Mouse (Mus musculus) layer of hippocampus, postnatal 36 days (tissue): ENCODE results near the gene Med13l. TPM values are rescaled to one million over a fixed set of nuclear protein-coding genes. Genes with fewer than 3 reads are reported as not detected.
A peak's percentile ranks its signal among the peaks of the same experiment; 100 is the strongest.

Experiments used
- DNase-seq, 2 experiments: peaks; one replicate each; pipeline ENCODE4 v3.0.0; 2022
- total RNA-seq, 2 experiments: library from RNA; stranded (reverse); gene quantifications; 2 replicates each; pipeline ENCODE4 v1.2.3; 2021

Med13l gene
- total RNA-seq = 100 to 1,000 TPM; 103 to 127 TPM

GRCm38 (mm10) chr5:118560385-118561085 is at the start of gene Med13l:
TSS of gene Med13l (plus strand) at chr5:118560679.
- peak; percentile 37 to 42 for DNase-seq

DNA sequence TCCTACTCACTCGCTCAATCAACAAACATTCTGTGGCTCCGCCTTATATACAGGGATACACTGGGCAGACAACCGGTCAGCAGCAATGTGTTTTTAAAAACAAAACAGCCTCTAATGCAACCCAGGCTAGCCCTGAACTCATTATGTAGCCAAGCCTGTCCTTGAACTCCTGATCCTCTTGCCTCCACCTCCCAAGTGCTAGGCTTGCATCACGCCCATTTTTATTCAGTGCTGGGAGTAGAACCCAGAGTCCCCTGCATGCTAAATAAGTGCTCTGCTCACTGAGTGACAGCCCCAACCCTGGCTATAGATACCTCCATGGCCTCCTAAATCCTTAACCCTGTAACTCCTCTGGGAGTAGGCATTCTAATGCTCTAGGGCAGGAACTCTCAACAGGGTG is 49.5 kb upstream of the Med13l start:
- no peak for DNase-seq

DNA sequence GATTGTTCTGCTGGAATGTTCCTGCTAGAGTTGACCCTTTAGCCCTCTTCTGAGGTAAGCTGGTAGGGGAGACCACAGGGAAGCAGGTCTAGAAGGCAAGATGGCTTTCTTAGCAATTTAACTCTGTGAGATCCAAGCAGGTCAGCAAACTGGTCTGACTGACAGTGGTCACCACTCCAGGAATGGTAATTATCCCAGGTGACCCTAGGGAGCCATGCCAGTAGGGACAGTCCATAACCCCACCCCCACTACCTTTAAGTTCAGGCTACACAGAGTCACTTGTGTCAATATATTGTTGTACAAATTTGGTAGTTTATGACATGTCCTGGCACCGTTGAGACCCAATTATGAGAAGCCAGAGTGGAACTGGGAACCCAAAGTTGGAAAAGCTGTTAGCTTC is 47.5 kb upstream of the Med13l start:
- DNase-seq = no peak

- peak; percentile 46 to 60 for DNase-seq
These were observed 46.6 kb upstream of the Med13l start for GRCm38 (mm10) chr5:118513629-118514526.

DNA sequence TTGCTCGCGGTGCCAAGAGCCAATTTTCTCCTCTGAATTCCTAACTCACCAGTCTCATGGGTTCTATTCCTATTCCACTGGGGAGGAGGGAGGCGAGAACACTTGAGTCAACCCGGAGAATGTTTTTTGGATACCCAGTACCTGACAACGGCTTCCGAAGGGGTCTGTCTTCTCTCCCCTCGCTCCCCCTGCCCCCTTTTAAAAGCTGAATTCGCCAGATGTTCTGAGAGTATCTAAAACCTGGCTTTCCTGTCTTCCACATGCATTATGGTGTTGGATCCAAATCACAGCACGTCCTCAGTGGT is 46.0 kb upstream of the Med13l start:
- DNase-seq = peak in 1 of 2 experiments; percentile 18

GRCm38 (mm10) chr5:118514842-118515241 is 45.6 kb upstream of the Med13l start:
- DNase-seq = no peak

- DNase-seq = peak; percentile 41 to 46
These were observed 45.2 kb upstream of the Med13l start for GRCm38 (mm10) chr5:118515280-118515721.

GRCm38 (mm10) chr5:118516066-118516465 is 44.4 kb upstream of the Med13l start:
- DNase-seq = no peak

GRCm38 (mm10) chr5:118516470-118516869 is 44.0 kb upstream of the Med13l start:
- DNase-seq = no peak

- no peak for DNase-seq
These were observed 40.0 kb upstream of the Med13l start for GRCm38 (mm10) chr5:118520457-118520856.

- DNase-seq = no peak
These were observed 36.1 kb upstream of the Med13l start for GRCm38 (mm10) chr5:118524400-118524799.

DNA sequence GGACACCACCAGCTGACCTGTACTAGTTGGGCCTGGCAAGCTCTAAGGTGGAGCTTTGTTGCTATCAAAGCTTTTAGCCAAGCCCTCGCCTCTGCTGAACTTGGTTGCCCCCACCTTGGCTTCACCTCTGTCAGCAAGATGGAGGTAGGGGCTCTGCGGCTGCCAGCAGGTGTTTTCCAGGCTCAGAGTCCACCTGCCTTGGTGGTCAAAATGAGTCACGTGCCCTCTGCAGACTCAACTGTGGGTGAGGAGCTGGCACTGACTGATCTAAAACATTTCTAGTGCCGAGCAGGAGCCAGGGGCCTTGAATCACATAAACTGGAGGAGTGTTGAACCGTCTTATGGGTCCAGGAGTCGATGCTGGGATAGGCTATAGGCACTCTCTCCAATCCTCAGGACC is 34.8 kb upstream of the Med13l start:
- DNase-seq = no peak

DNA sequence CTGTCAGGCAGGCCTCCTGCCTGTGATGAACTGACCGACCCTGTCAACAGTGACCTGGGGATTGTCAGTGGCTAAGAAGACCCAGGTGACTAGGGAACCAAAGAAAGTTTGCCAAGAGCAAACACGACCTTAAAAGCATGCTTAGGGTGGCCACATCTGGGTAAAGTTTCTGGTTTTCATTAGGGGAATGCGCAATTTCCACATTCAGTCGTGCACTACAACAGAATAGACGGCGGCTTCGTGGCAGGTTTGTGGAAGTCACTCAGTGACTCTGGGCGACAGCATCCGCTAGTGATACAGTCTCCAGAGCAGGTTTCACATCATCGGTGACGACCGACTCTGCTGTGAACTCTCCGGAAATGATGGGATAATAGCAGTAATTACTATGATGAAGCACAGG is 34.0 kb upstream of the Med13l start:
- no peak for DNase-seq

DNA sequence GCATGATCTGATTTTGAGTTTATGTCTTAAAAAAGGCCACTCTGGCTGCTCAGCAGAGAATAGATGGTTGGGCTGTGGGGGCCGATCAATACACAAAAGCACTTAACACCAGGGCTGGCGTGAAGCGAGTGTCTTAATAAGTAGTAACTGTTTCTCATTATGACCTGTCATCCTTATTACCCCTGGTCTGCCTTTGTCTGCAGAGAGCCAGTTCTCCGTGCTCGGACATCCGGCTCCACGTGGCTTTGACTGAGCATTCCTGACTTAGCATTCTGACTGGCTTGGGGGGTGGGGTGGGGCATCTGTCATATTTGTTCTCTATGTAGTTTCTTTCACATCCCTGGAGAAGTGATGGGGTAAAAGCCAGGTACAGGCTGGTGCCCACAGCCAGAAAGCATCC is 31.2 kb upstream of the Med13l start:
- no peak for DNase-seq

DNA sequence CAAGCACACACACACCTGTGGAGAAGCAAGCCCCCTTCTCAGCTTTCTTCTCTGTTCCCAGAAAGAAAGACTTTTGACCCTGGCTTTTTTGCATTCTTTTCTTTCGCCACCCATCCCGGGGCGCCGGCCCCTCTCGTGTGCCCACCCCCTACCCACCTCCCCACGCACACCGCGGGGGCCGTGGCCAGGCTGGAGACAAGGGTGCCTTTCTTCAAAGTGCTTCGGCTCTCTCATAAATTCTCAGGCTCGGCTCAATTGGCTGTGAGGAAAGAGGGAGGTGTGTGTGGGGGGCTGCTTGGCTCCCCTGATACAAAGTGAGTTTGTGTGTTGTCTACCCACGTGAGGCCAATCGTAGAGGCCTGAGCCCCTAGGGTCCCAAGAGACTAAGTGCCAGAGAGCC is 28.4 kb upstream of the Med13l start:
- DNase-seq = no peak

- peak; percentile 35 to 45 for DNase-seq
These were observed 27.8 kb upstream of the Med13l start for GRCm38 (mm10) chr5:118532659-118533058.

GRCm38 (mm10) chr5:118534407-118534921 is 26.0 kb upstream of the Med13l start:
- DNase-seq = no peak

DNA sequence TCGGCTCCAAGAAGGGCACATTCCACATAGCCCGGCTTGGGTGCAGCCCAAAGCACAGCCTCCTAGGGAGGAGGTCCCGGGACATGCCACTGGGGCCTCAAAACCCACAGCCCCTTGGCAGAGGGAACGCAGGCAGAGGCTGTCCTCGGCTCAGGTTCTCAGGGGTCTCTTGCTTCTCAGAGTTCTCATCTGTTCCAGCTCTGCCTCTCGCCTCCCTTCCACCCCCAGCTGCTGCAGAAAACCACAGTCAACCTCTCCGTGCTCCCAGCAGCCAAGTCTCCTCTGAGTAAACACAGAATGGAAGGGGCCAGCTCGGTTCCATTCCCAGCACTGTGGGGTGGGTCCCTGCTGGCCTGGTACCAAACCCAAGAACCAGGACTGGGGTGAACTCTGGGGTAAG is 25.3 kb upstream of the Med13l start:
- no peak for DNase-seq

DNA sequence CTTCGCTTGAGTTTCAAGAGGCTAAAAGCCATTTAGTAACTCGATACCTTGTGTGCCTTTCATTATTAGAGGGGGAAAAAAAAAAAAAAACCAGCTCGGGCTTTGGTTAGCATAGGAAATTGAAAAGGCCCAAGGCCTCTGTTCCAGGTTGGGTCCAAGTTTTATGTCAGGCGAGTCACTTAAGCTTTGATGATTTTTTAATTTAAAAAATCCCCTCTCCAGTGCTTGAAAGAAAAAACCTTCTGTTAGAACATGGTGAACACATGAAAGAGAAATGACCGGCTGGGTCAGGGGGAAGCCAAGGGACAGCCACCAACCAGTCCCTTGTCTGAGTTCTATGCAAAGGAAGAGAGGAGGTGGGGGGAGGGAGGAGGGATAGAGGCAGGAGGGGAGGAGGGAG is 22.0 kb upstream of the Med13l start:
- DNase-seq = no peak

DNA sequence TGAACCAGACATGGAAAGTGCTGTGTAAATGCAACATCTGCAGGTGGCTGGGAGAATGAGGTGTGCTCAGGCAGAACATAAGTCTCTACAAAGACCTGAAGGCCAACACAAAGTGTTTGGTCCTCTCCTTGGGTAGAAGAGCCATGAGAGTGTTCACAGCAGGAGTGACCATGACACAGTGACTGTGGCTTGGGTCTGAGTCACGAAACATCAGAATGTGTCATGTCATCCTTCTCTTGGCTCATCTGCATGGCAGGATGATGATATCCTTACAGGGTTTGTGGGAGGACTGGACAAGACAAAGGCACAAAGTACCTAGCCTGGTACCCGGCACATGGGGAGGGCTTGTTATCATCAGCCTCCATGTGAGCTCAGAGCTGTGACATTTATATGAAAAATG is 16.7 kb upstream of the Med13l start:
- DNase-seq = no peak

- no peak for DNase-seq
These were observed 10.0 kb upstream of the Med13l start for GRCm38 (mm10) chr5:118550493-118550892.

DNA sequence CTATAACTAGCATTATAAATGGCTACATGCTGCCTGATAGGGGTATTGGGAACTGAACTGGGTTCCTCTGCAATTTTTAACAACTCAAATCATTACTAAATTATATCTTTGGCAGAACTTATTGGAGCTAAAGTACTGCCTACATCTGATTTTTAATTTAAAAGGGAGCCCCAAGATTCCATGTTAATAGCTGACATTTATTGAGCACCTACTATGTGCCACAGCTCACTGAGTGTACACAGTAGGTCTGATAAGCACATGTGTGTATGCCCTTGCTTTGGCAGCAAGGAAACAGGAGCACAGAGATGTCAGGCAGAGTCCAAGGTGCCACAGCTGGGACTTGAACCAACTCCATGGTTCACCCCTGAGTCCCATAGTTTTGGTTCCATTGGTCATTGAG is 7.2 kb upstream of the Med13l start:
- DNase-seq = no peak

GRCm38 (mm10) chr5:118555305-118555704 is 5.2 kb upstream of the Med13l start:
- DNase-seq = no peak
